Mouse (Mus musculus) lung, embryonic 15.5 days (tissue): ENCODE measurements around the gene Scai. TPM values are rescaled to one million over a fixed set of nuclear protein-coding genes. Genes with fewer than 3 reads are reported as not detected.

Source experiments
- ATAC-seq: fragments of 200-750 bp; cut with Nextera tagmentation; 2 replicates; pipeline ENCODE4 v1.8.0; 2017; ENCODE audit warnings: moderate number of reproducible peaks, borderline replicate concordance; ENCODE audit not compliant: low FRiP score, low TSS enrichment; ENCODE audit errors: extremely low read depth
- H3K27ac ChIP-seq: fragments of 300-500 bp; sonication (generic); 2 replicates; pipeline ENCODE4 v1.5.1; 2015; ENCODE audit warnings: moderate library complexity, mild to moderate bottlenecking, inconsistent platforms
- H3K27me3 ChIP-seq: fragments of 300-500 bp; sonication (generic); 2 replicates; pipeline ENCODE4 v1.6.1; 2015; ENCODE audit warnings: inconsistent platforms
- H3K36me3 ChIP-seq: fragments of 300-500 bp; sonication (generic); 2 replicates; pipeline ENCODE4 v1.6.1; 2015; ENCODE audit warnings: inconsistent platforms
- H3K4me1 ChIP-seq: fragments of 300-500 bp; sonication (generic); 2 replicates; pipeline ENCODE4 v1.6.1; 2015; ENCODE audit warnings: inconsistent platforms
- H3K4me2 ChIP-seq: fragments of 300-500 bp; sonication (generic); 2 replicates; pipeline ENCODE4 v1.6.1; 2015; ENCODE audit warnings: inconsistent platforms, mild to moderate bottlenecking, moderate library complexity
- H3K4me3 ChIP-seq: fragments of 300-500 bp; sonication (generic); 2 replicates; pipeline ENCODE4 v1.5.1; 2015; ENCODE audit warnings: mild to moderate bottlenecking, inconsistent platforms
- H3K9ac ChIP-seq: fragments of 300-500 bp; sonication (generic); 2 replicates; pipeline ENCODE4 v1.6.1; 2015; ENCODE audit warnings: inconsistent platforms
- H3K9me3 ChIP-seq: fragments of 300-500 bp; sonication (generic); 2 replicates; pipeline ENCODE4 v1.6.1; 2016; ENCODE audit warnings: inconsistent platforms
- WGBS: fragments of 180-500 bp; shearing (Covaris S2); methylation state at CpG from one replicate; pipeline ENCODE4 v1.1.7; 2015; 5-methylcytosine and 5-hydroxymethylcytosine counted together
- polyA plus RNA-seq: library from polyadenylated mRNA; unstranded; fragments of >200 nt; fragmentation: Nextera tagmentation; extraction: Ambion mirVana; gene quantifications from 2 replicates; pipeline ENCODE4 v1.2.1, GENCODE M21; 2015

Scai gene
- polyA plus RNA-seq, 1 experiment from 2014 or later: 9.4 TPM

GRCm38 (mm10) chr2:39064687-39065399 is 125.7 kb downstream of the Scai start:
- H3K4me1 ChIP-seq: peaks cover 6% of the 10 kb centered on the region; the same call in 1 of the 2 replicates
- peak overlapping the region; percentile 85 for H3K9ac ChIP-seq
- H3K4me3 ChIP-seq: peak overlapping the region; percentile 94
- peak; percentile 82 for ATAC-seq
- no peaks in the 10 kb centered on the region for H3K27me3 ChIP-seq
- peak overlapping the region; percentile 89 for H3K27ac ChIP-seq
- peaks cover 10% of the 10 kb centered on the region; the same call in 1 of the 2 replicates for H3K36me3 ChIP-seq
- WGBS: 3% methylated on average over 24 of the region's 25 CpGs
- H3K4me2 ChIP-seq: peak overlapping the region; percentile 85
- no peaks in the 10 kb centered on the region for H3K9me3 ChIP-seq

GRCm38 (mm10) chr2:39048515-39048914 is 142.0 kb downstream of the Scai start:
- H3K4me1 ChIP-seq: no peaks in the 10 kb centered on the region
- no peak overlapping the region for H3K27ac ChIP-seq
- no peaks in the 10 kb centered on the region for H3K9me3 ChIP-seq
- WGBS: 88% methylated on average over 1 of the region's 1 CpGs
- H3K9ac ChIP-seq: no peak overlapping the region
- H3K27me3 ChIP-seq: no peaks in the 10 kb centered on the region
- H3K4me3 ChIP-seq: no peak overlapping the region
- ATAC-seq: no peak
- H3K36me3 ChIP-seq: peaks cover 62% of the 10 kb centered on the region
- H3K4me2 ChIP-seq: no peak overlapping the region

GRCm38 (mm10) chr2:39040215-39040614 is 150.3 kb downstream of the Scai start:
- Histone ChIP-seq H3K4me1 (no peaks in the 10 kb centered on the region), H3K4me3 (no peak overlapping the region), H3K9me3 (no peaks in the 10 kb centered on the region), H3K9ac (no peak overlapping the region), H3K27ac (no peak overlapping the region), H3K36me3 (peaks cover 64% of the 10 kb centered on the region), H3K4me2 (no peak overlapping the region), H3K27me3 (no peaks in the 10 kb centered on the region)
- 88% methylated on average over 1 of the region's 1 CpGs for WGBS
- no peak for ATAC-seq

- no peak overlapping the region for H3K27ac ChIP-seq
- H3K4me1 ChIP-seq: no peaks in the 10 kb centered on the region
- 100% methylated on average over 1 of the region's 1 CpGs for WGBS
- H3K36me3 ChIP-seq: peaks cover 65% of the 10 kb centered on the region
- no peaks in the 10 kb centered on the region for H3K27me3 ChIP-seq
- no peak overlapping the region for H3K9ac ChIP-seq
- H3K4me2 ChIP-seq: no peak overlapping the region
- no peaks in the 10 kb centered on the region for H3K9me3 ChIP-seq
- no peak for ATAC-seq
- H3K4me3 ChIP-seq: no peak overlapping the region
These were observed 158.9 kb downstream of the Scai start for GRCm38 (mm10) chr2:39031611-39032010.

- no peak for ATAC-seq
- Histone ChIP-seq H3K4me3 (no peak overlapping the region), H3K4me2 (no peak overlapping the region), H3K4me1 (no peaks in the 10 kb centered on the region), H3K9me3 (no peaks in the 10 kb centered on the region), H3K27ac (no peak overlapping the region), H3K9ac (no peak overlapping the region), H3K27me3 (no peaks in the 10 kb centered on the region), H3K36me3 (peaks cover 82% of the 10 kb centered on the region)
- 87% methylated on average over 1 of the region's 1 CpGs for WGBS
These were observed 170.5 kb downstream of the Scai start for GRCm38 (mm10) chr2:39020004-39020403.

GRCm38 (mm10) chr2:39016581-39016980 is 174.0 kb downstream of the Scai start:
- Histone ChIP-seq H3K27ac (no peak overlapping the region), H3K27me3 (no peaks in the 10 kb centered on the region), H3K9me3 (no peaks in the 10 kb centered on the region), H3K9ac (no peak overlapping the region), H3K4me3 (no peak overlapping the region), H3K4me1 (no peaks in the 10 kb centered on the region), H3K36me3 (peaks cover 79% of the 10 kb centered on the region), H3K4me2 (no peak overlapping the region)
- 69% methylated on average over 3 of the region's 3 CpGs for WGBS
- no peak for ATAC-seq

Other genes with a start within 250 kb of the Scai start
- 1.4 and 2.1 TPM in 2 replicates for gene Wdr38, start 193.3 kb downstream of the Scai start, polyA plus RNA-seq
- 126 and 129 TPM in 2 replicates for gene Arpc5l, start 185.4 kb downstream of the Scai start, polyA plus RNA-seq
- 831 and 909 TPM in 2 replicates for gene Rpl35, start 185.1 kb downstream of the Scai start, polyA plus RNA-seq
- 24.9 TPM in 2 replicates for gene Golga1, start 125.2 kb downstream of the Scai start, polyA plus RNA-seq
- gene Ppp6c, start 35.7 kb upstream of the Scai start, polyA plus RNA-seq: 79.8 and 81.3 TPM in 2 replicates